Mouse (Mus musculus): ENCODE results near the gene C2cd2. TPM values are rescaled to one million over a fixed set of nuclear protein-coding genes. Genes with fewer than 3 reads are reported as not detected.
"Not testable (repeated sequence)": the region's sequence is repeated elsewhere in the genome, so short reads cannot be mapped to it uniquely, and the experiment has no call there.

The C2cd2 gene
- total RNA-seq (2021), result 10 to 100 TPM in 1 of 2 experiments, 1 to 10 TPM in 1; 8.1 to 15.9 TPM

- peak; percentile 95 to 98 for DNase-seq (ENCODE audit: low spot score in 2 of 2)
- intact Hi-C loops (cut with DNase I), result loop anchor here (1.0 to 2.0 kb wide), 4 partner anchors 34 to 118 kb away; partner anchors contain the start of genes B230307C23Rik and Prdm15
Measured at GRCm38 (mm10) chr16:97962151-97962948, at the start of gene C2cd2, which contains the start of gene Zbtb21. TSS of gene C2cd2 (minus strand) at chr16:97962598. TSS of gene Zbtb21 (minus strand) at chr16:97962622.

GRCm38 (mm10) chr16:97997383-97997731 lies 35.0 kb upstream of the C2cd2 start:
- not testable (repeated sequence) for DNase-seq (ENCODE audit: low spot score in 2 of 2)
- intact Hi-C loops (cut with DNase I), result loop anchor here (2.0 to 5.0 kb wide), 2 partner anchors 35 to 145 kb away; partner anchors contain the start of genes C2cd2, Prdm15 and Zbtb21

- intact Hi-C loops (cut with DNase I), result loop anchor here (2.0 to 5.0 kb wide), 2 partner anchors 34 to 144 kb away; partner anchors contain the start of genes C2cd2, Prdm15 and Zbtb21
- DNase-seq (ENCODE audit: low spot score in 2 of 2), result peak; percentile 86 to 94
Measured at GRCm38 (mm10) chr16:97996616-97997382, 34.4 kb upstream of the C2cd2 start, which contains the start of gene B230307C23Rik. TSS of gene B230307C23Rik (plus strand) at chr16:97997315.

GRCm38 (mm10) chr16:97995849-97996615 lies 33.6 kb upstream of the C2cd2 start:
- no peak for DNase-seq (ENCODE audit: low spot score in 2 of 2)
- intact Hi-C loops (cut with DNase I), result loop anchor here (2.0 to 5.0 kb wide), 2 partner anchors 33 to 144 kb away; partner anchors contain the start of genes C2cd2, Prdm15 and Zbtb21

- intact Hi-C loops (cut with DNase I); DNase-seq (ENCODE audit: low spot score in 2 of 2): not testable (repeated sequence)
Measured at GRCm38 (mm10) chr16:97992477-97992876, 30.1 kb upstream of the C2cd2 start.

- DNase-seq (ENCODE audit: low spot score in 2 of 2), result no peak
- intact Hi-C loops (cut with DNase I), result no loop called here
Measured at GRCm38 (mm10) chr16:97991517-97991916, 29.1 kb upstream of the C2cd2 start.

- intact Hi-C loops (cut with DNase I), result no loop called here
- DNase-seq (ENCODE audit: low spot score in 2 of 2), result no peak
Measured at GRCm38 (mm10) chr16:97984589-97984988, 22.2 kb upstream of the C2cd2 start.

GRCm38 (mm10) chr16:97981362-97981761 lies 19.0 kb upstream of the C2cd2 start:
- no peak for DNase-seq (ENCODE audit: low spot score in 2 of 2)
- intact Hi-C loops (cut with DNase I), result no loop called here

GRCm38 (mm10) chr16:97977722-97978121 lies 15.3 kb upstream of the C2cd2 start:
- no peak for DNase-seq (ENCODE audit: low spot score in 2 of 2)
- intact Hi-C loops (cut with DNase I), result no loop called here

GRCm38 (mm10) chr16:97977277-97977676 lies 14.9 kb upstream of the C2cd2 start:
- DNase-seq (ENCODE audit: low spot score in 2 of 2), result no peak
- intact Hi-C loops (cut with DNase I), result no loop called here

GRCm38 (mm10) chr16:97963956-97964540 lies 1.6 kb upstream of the C2cd2 start:
- no peak for DNase-seq (ENCODE audit: low spot score in 2 of 2)
- intact Hi-C loops (cut with DNase I), result loop anchor here (2.0 kb wide), 2 partner anchors 33 to 117 kb away; partner anchors contain the start of gene B230307C23Rik

- intact Hi-C loops (cut with DNase I), result loop anchor here (1.0 to 2.0 kb wide), 4 partner anchors 35 to 119 kb away; partner anchors contain the start of genes B230307C23Rik and Prdm15
- peak in 1 of 2 experiments; percentile 13 for DNase-seq (ENCODE audit: low spot score in 2 of 2)
Measured at GRCm38 (mm10) chr16:97961381-97962150, 832 bp downstream of the C2cd2 start.

GRCm38 (mm10) chr16:97960348-97960747 lies 2.0 kb downstream of the C2cd2 start:
- DNase-seq (ENCODE audit: low spot score in 2 of 2), result no peak
- intact Hi-C loops (cut with DNase I), result no loop called here

- intact Hi-C loops (cut with DNase I), result no loop called here
- no peak for DNase-seq (ENCODE audit: low spot score in 2 of 2)
Measured at GRCm38 (mm10) chr16:97958401-97958973, 3.9 kb downstream of the C2cd2 start.

GRCm38 (mm10) chr16:97957626-97958025 lies 4.8 kb downstream of the C2cd2 start:
- no peak for DNase-seq (ENCODE audit: low spot score in 2 of 2)
- intact Hi-C loops (cut with DNase I), result no loop called here

GRCm38 (mm10) chr16:97956011-97956410 lies 6.4 kb downstream of the C2cd2 start:
- intact Hi-C loops (cut with DNase I), result no loop called here
- DNase-seq (ENCODE audit: low spot score in 2 of 2), result no peak

GRCm38 (mm10) chr16:97953300-97953699 lies 9.1 kb downstream of the C2cd2 start:
- intact Hi-C loops (cut with DNase I), result no loop called here
- DNase-seq (ENCODE audit: low spot score in 2 of 2), result no peak

- intact Hi-C loops (cut with DNase I), result no loop called here
- no peak for DNase-seq (ENCODE audit: low spot score in 2 of 2)
Measured at GRCm38 (mm10) chr16:97952801-97953200, 9.6 kb downstream of the C2cd2 start.
